Mouse (Mus musculus): ENCODE results near the gene Ugt1a6b. TPM values are rescaled to one million over a fixed set of nuclear protein-coding genes. Genes with fewer than 3 reads are reported as not detected.

Gene Ugt1a6b
- polyA plus RNA-seq, 1 experiment = 1.8 TPM

DNA sequence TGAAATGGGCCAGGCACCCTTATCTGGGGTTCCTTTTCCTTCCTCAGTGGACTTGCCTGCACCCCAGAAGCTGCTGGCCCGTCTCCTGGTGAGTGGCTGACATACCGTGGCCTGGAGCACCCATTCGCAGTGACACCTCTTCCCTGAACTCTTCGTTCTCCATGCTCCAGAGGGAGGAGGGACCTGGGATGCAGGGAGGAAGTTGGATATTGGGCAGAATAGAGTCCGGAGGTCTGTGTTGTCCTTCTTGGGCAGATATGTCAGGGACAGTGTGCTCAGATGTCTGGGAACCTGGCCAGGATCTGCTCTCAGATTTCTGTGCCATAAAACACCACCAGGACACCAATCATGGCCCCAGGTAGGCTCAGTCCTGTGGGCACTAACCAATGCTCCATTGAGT is 137.0 kb downstream of the Ugt1a6b start:
- no peak for DNase-seq (ENCODE audit: low read depth)
- TF ChIP-seq POLR2A (IDR thresholded peaks at IDR 0.05; ENCODE audit: borderline replicate concordance, extremely low read depth, insufficient read depth, insufficient read length, poor library complexity, severe bottlenecking) (no peak), CTCF (IDR thresholded peaks at IDR 0.05; ENCODE audit: borderline replicate concordance, extremely low read depth, insufficient read depth, insufficient read length) (no peak)

DNA sequence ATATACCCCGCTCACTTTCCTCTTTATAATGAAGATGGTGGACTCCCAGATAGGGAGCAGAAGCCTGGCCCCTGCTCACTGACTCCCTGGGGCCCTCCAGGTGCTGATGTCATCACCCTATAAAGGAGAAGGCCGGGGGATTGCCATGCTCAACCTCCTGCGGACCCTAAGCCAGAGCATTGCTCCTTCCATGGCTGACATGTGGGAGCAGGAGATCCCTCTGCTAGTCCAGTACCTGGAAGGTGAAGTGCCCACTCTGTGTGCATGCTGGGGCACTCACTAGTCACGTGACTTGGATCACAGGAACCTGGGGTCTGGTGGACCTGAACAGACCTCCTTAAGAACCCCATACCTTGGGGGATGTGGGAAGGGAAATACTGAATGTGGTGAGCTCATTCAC is 137.5 kb downstream of the Ugt1a6b start:
- no peak for DNase-seq (ENCODE audit: low read depth)
- TF ChIP-seq CTCF (IDR thresholded peaks at IDR 0.05; ENCODE audit: borderline replicate concordance, extremely low read depth, insufficient read depth, insufficient read length) (no peak), POLR2A (IDR thresholded peaks at IDR 0.05; ENCODE audit: borderline replicate concordance, extremely low read depth, insufficient read depth, insufficient read length, poor library complexity, severe bottlenecking) (no peak)

DNA sequence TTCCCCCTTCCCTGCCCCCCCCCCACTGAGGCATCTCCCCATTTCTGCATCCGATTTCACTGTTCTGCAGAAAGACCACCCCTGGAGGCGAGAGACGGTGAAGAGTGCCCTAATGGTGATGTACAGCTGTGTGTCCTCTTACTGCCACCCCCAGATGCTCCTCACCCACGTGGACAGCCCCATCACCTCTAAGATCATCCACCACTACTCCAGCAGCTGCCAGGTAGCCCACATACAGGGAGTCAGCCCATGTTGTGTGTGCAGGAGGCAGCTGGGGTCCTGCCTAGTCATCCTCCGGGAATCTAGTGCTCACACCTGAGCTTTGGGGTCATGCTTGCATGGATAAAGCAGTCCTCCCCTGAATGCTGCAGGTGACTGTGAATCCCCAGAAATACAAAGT is 140.8 kb downstream of the Ugt1a6b start:
- TF ChIP-seq CTCF (IDR thresholded peaks at IDR 0.05; ENCODE audit: borderline replicate concordance, extremely low read depth, insufficient read depth, insufficient read length) = no peak
- no peak for DNase-seq (ENCODE audit: low read depth)

DNA sequence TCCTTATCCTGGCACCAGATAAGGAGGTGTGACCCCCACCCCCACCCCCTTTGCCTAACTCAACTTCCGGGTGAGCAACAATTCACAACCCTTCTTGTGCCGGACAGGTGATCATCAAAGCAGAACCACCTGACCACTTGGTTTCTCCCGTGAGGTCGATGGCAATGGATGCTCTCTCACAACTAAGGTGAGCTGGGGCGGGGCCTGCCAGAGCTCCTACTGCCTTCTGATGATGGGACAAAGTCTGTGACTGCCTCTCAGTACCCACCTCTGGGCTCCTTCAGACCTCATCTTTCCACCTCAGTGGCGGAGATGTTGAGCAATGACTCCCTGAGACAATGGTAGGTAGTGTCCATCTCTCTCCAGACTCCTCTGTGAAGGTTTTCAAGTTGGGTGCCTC is 142.8 kb downstream of the Ugt1a6b start:
- TF ChIP-seq CTCF (IDR thresholded peaks at IDR 0.05; ENCODE audit: borderline replicate concordance, extremely low read depth, insufficient read depth, insufficient read length) (no peak), POLR2A (IDR thresholded peaks at IDR 0.05; ENCODE audit: borderline replicate concordance, extremely low read depth, insufficient read depth, insufficient read length, poor library complexity, severe bottlenecking) (no peak)
- no peak for DNase-seq (ENCODE audit: low read depth)

DNA sequence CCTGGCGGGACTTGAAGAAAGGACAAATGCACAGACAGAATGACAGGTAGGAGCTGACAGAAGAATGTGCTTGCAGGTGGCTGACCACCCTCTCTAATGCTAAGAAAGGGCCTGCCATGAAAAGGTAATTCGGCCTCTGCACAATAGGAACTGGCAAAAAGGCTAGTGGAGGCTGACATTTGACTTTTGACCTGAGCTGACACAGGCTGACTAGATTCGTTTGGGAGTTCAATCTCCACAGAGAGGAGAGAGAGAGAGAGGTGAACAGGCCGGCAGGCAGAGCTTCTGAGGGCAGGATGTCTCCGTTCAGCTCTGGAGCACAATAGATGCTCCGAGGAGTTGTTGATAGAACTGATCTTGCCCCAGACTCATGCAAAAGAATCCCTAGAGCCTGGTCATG is 143.3 kb downstream of the Ugt1a6b start:
- DNase-seq (ENCODE audit: low read depth) = no peak
- no peak for TF ChIP-seq POLR2A (IDR thresholded peaks at IDR 0.05; ENCODE audit: borderline replicate concordance, extremely low read depth, insufficient read depth, insufficient read length, poor library complexity, severe bottlenecking)
- no peak for TF ChIP-seq CTCF (IDR thresholded peaks at IDR 0.05; ENCODE audit: borderline replicate concordance, extremely low read depth, insufficient read depth, insufficient read length)

DNA sequence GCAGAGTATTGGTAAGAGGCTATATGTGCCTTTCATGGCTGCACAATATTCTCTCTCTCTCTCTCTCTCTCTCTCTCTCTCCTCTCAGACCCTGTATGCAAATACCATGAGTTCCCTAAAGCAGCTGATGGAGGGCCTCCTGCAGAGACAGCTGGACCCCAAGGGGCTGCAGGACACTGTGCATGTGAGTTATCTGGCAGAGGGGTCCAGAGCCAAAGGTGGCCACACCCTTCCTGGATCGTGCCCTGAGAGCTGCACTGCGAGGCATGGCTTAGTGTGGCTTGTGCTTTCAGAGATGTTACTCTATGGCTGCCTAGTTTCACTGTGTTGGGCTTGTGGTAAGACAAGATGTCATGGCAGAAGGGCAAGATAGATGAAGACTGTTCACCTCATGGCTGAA is 144.6 kb downstream of the Ugt1a6b start:
- no peak for TF ChIP-seq CTCF (IDR thresholded peaks at IDR 0.05; ENCODE audit: borderline replicate concordance, extremely low read depth, insufficient read depth, insufficient read length)
- TF ChIP-seq POLR2A (IDR thresholded peaks at IDR 0.05; ENCODE audit: borderline replicate concordance, extremely low read depth, insufficient read depth, insufficient read length, poor library complexity, severe bottlenecking) = no peak
- DNase-seq (ENCODE audit: low read depth) = no peak

DNA sequence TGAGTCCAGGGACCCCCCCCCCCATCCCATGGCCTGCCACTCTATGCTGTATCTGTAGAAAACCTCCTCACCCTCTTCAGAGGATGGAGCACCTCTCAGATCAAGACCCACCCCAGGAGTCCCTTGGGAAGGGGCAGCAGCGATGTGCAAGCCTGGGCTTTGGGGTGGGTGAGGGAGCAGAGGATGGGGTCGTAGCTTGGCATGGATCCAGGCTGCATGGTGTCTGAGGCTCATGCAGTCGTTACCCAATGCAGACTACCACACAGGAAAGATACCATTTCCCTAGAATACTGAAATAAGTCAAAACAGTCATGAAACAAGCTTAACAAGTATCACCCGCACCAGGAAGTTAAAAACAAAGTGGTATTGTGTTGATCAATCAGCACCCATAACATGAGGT is 145.6 kb downstream of the Ugt1a6b start:
- DNase-seq (ENCODE audit: low read depth) = no peak
- TF ChIP-seq POLR2A (IDR thresholded peaks at IDR 0.05; ENCODE audit: borderline replicate concordance, extremely low read depth, insufficient read depth, insufficient read length, poor library complexity, severe bottlenecking) (no peak), CTCF (IDR thresholded peaks at IDR 0.05; ENCODE audit: borderline replicate concordance, extremely low read depth, insufficient read depth, insufficient read length) (no peak)

DNA sequence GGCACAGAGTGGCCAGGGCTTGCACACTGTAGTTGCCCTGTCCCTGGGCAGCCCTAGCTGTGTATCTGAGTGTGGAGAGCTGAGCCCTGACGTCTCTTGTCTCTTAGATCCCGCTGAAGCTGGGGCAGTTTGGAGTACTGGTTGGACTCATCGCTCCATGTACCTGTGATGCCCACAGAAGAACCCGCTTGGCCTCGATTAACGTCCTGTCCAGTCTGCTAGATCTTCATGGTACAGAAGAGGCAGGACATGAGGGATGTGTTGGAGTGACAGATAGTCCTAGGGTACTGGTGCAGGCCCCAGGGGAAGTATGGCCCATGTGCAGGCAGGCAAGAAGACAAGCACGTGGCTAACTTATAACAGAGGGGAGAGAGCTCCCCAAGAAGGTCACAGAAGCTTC is 146.5 kb downstream of the Ugt1a6b start:
- no peak for DNase-seq (ENCODE audit: low read depth)
- TF ChIP-seq CTCF (IDR thresholded peaks at IDR 0.05; ENCODE audit: borderline replicate concordance, extremely low read depth, insufficient read depth, insufficient read length) (no peak), POLR2A (IDR thresholded peaks at IDR 0.05; ENCODE audit: borderline replicate concordance, extremely low read depth, insufficient read depth, insufficient read length, poor library complexity, severe bottlenecking) (no peak)

DNA sequence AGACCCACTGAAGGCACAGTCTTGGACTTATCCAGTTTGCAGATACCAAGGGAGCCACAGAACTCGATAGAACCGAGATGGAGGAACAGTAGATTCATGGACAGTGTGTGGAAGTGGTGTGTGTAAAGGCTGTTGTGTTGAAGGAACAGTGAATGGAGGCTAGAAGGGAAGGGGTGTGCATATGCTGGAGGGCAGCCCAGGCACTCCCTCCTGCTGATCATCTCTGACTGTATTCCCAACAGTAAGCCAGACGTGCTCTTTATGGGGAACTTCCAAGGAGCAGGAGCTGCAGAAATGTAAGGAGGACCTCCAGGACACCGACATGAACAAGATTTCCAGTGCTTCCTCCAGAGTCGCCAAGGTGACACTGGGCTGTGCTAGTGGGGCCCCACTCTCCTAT is 147.0 kb downstream of the Ugt1a6b start:
- TF ChIP-seq POLR2A (IDR thresholded peaks at IDR 0.05; ENCODE audit: borderline replicate concordance, extremely low read depth, insufficient read depth, insufficient read length, poor library complexity, severe bottlenecking) = no peak
- TF ChIP-seq CTCF (IDR thresholded peaks at IDR 0.05; ENCODE audit: borderline replicate concordance, extremely low read depth, insufficient read depth, insufficient read length) = no peak
- no peak for DNase-seq (ENCODE audit: low read depth)

DNA sequence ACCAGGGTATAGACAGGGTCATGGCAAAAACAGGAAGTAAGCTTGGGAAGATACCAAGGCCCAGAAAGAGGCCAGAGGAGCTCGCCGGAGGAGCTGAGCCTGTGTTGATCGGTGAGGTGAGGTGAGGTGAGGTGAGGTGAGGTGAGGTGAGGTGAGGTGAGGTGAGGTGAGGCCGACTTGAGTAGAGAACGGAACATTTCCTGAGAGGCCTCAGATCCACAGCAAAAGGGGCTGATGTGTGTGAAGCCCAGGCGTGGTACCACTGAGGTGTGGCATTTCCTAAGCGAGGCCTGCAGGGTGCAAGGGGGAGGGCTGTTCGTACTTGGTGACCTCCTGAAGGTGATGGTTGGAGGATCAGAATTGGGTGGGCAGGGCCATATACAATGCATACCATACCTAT is 150.1 kb downstream of the Ugt1a6b start:
- DNase-seq (ENCODE audit: low read depth) = no peak
- no peak for TF ChIP-seq CTCF (IDR thresholded peaks at IDR 0.05; ENCODE audit: borderline replicate concordance, extremely low read depth, insufficient read depth, insufficient read length)
- TF ChIP-seq POLR2A (IDR thresholded peaks at IDR 0.05; ENCODE audit: borderline replicate concordance, extremely low read depth, insufficient read depth, insufficient read length, poor library complexity, severe bottlenecking) = no peak

DNA sequence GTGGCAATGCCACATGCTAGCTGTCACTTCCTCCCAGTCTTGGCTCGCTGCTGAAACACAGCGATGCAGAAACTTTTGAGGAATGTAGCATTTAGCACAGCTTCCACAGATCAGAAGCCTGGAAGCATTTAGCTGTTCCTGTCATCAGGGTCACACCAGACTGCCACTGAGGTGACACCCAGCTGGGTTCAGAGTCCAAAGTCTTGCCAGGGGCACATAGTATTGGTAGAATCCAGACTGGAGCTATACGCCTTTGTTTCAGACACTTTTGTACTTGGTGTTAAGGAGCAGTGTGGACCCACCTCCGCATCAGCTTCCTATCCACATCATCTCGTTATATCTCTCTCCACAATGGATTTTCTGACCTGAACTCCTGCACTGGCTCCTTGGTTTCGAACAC is 150.5 kb downstream of the Ugt1a6b start:
- no peak for DNase-seq (ENCODE audit: low read depth)
- TF ChIP-seq CTCF (IDR thresholded peaks at IDR 0.05; ENCODE audit: borderline replicate concordance, extremely low read depth, insufficient read depth, insufficient read length) = no peak
- TF ChIP-seq POLR2A (IDR thresholded peaks at IDR 0.05; ENCODE audit: borderline replicate concordance, extremely low read depth, insufficient read depth, insufficient read length, poor library complexity, severe bottlenecking) = no peak

DNA sequence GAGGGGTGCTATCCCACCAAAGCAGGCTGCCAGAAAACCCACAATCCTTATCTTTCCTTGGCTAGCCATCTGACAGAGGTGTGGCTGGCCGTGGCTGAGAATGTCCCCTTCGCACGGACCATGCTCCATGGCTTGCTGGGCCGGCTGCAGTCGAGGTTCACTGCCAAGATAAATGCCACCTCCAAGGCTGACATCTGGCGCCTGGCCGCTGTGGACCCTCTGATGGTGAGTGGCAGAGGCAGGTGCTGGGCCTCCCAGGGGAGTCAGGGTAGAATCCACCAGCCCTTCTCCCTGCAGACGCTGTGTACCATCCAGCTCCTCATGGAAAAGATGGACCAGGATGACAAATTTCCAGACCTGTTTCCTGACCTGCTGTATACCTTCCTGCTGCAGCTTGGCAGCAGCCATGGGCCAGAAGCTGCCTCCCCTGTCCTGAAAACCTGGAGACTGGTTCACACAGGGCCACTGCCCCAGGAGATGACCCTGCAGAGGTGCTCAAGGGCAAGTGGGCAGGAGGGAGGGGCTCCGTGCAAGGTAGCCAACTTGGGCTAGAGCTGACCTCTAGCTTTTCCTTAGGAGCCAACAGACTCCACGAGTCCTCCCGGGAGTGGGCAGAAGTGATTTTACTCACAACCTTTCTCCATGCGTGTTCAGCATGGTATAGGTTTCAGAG is 151.9 kb downstream of the Ugt1a6b start:
- TF ChIP-seq POLR2A (IDR thresholded peaks at IDR 0.05; ENCODE audit: borderline replicate concordance, extremely low read depth, insufficient read depth, insufficient read length, poor library complexity, severe bottlenecking) (no peak), CTCF (IDR thresholded peaks at IDR 0.05; ENCODE audit: borderline replicate concordance, extremely low read depth, insufficient read depth, insufficient read length) (no peak)

More for the DNA sequence above, 151.9 kb downstream of the Ugt1a6b start:
- no peak for DNase-seq (ENCODE audit: low read depth)
